Mouse (Mus musculus): ENCODE results near the gene 4921504E06Rik.

The 4921504E06Rik gene

DNA sequence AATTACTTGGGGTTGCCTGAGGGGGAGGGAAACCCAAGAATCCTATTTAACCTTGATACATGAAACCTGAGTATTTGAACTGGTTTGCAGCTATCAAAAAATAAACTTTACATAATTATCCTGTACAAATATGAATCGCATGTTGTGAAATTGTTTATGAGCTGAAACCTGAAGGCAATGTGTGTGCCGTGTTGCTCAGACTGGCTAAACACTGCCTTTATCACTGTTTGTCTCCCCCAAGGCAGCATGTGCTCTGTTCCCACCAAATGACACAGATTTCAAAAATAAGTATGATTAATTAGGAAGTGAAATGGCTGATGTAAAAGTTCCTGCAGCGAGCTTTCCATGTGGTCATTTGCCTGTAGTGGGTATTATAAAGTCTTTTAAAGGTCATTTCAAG, 63.5 kb downstream of the 4921504E06Rik start:
- no peak for DNase-seq

DNA sequence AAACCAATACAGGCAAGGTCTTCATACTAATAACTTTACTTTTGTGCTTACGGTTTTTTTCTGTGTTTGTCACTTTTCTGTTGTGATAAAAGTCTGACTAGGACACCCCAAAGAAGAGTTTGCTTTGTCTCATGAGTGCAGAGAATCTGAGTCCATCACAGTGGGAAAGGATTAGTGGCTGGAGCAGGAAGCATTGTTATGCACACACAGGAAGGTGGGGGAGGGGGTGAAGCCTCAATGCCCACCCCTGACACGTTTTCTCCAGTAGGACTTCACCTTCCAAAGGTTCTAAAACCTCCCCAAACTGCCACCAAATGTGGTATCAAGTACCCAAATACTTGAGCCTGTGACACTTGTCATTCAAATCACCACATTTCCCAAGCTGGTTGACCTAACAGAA, 91.8 kb downstream of the 4921504E06Rik start:
- no peak for DNase-seq

- no peak for DNase-seq
Observed at GRCm38 (mm10) chr2:19458785-19459184, 94.9 kb downstream of the 4921504E06Rik start.

- DNase-seq = no peak
Observed at GRCm38 (mm10) chr2:19455857-19456482, 97.7 kb downstream of the 4921504E06Rik start.

DNA sequence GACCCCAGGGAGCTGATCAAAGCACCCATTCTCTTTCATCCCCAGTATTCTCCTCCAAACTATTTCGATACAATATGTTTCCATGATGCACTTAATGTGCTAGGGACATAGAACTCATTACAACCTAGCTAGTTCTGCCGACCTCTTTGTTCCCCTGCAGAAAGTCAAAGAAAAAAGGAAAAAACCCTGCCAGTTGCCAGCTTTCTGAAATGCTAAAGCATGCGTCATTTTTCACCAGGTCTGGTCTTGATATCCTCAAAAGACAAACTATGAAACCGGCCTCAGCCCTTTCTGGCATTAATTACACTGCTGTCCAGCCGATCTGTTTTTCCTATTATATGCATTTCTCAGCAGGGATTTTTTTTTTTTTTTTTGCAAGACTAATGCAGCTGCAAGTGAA, 98.5 kb downstream of the 4921504E06Rik start:
- no peak for DNase-seq

- no peak for DNase-seq
Observed at GRCm38 (mm10) chr2:19452531-19453055, 101.1 kb downstream of the 4921504E06Rik start.

- no peak for DNase-seq
Observed at GRCm38 (mm10) chr2:19449308-19449707, 104.4 kb downstream of the 4921504E06Rik start.

GRCm38 (mm10) chr2:19448042-19448700, 105.5 kb downstream of the 4921504E06Rik start:
- no peak for DNase-seq

- DNase-seq = no peak
Observed at GRCm38 (mm10) chr2:19446746-19447145, 107.0 kb downstream of the 4921504E06Rik start.

DNA sequence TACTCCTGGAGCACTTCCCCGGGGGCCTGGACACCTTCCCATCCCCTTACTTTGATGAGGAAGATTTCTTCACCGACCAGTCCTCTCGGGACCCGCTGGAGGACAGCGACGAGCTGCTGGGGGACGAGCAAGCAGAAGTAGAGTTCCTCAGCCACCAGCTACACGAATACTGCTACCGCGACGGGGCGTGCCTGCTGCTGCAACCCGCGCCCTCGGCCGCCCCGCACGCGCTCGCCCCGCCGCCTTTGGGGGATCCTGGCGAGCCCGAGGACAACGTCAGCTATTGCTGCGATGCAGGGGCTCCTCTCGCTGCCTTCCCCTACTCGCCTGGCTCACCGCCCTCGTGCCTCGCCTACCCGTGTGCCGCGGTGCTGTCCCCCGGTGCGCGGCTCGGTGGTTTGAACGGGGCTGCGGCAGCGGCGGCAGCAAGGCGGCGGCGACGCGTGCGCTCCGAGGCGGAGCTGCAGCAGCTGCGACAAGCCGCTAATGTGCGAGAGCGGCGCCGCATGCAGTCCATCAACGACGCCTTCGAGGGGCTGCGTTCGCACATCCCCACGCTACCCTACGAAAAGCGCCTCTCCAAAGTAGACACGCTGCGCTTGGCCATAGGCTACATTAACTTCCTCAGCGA, 107.7 kb downstream of the 4921504E06Rik start:
- no peak for DNase-seq

GRCm38 (mm10) chr2:19444931-19445831, 108.5 kb downstream of the 4921504E06Rik start, which contains the start of gene Ptf1a:
Gene Ptf1a (plus strand): TSS chr2:19445663.
- DNase-seq = no peak

- DNase-seq = no peak
Observed at GRCm38 (mm10) chr2:19444346-19444745, 109.4 kb downstream of the 4921504E06Rik start.

- no peak for DNase-seq
Observed at GRCm38 (mm10) chr2:19431614-19432323, 121.9 kb downstream of the 4921504E06Rik start.

DNA sequence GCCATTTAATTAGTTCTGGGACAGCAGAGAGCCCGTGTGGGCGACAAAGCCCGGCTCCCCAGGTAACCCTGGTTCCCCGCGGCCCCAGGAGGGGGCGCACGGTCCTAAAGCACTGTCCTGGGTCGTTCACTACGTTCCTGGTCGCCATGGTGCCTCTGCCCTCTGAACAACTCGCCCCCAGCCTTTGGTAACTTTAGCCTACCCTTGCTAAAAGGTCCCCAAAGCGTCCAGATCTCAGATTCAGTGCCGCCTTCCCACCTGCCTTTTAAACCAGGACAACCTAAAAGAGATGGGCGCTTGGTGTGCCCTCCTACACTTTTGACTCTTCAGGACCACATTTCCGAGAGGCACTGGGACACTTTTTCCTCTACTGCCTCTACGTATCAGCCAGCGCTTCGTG, 122.5 kb downstream of the 4921504E06Rik start:
- DNase-seq = no peak

GRCm38 (mm10) chr2:19430746-19431145, 123.0 kb downstream of the 4921504E06Rik start:
- no peak for DNase-seq

DNA sequence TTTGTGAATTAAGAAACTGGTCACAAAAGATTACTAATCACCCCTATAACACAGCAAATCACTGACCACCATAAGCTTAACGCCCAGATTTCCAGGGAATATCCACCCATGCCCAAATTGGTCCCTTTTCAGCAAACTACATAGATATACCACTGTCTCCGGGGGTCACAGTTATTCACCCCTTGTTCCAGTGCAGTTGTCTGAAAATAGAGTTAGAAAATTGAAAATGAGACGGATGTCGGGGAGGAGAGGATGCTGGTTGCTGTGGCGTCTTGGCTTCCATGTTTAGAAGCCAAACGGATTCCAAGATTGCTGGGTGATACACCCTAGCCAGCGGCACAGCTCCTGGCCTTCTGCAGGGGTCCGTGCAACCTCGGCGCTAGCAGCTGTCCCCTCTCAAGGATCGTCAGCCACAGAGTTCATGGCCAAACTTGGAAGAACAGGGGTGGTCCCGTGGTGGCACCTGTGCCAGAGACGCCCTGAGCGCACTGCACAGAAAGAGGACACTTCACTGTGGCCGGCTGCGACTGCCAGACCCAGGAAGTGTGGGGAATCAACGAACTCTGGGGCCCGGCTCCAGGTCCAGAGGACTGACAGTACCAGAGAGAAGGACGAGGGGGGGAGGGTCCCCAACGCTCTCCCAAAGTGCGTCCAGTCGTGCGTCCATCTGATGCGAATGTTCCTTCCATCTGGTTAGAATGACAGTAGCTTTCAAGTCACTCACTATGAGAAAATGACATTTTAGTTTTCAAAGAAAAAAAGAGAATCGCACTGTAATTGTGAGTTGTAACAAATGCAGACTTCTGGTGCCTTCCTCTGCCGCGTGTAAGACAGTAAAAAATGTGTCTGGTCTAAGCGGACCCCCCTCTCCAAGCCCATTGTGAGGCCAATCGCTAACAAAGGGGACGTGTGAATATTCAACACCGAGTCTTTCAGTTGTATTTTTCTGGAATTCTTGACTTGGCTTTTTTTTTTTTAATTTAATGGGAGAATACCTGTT, 123.7 kb downstream of the 4921504E06Rik start:
- no peak for DNase-seq

GRCm38 (mm10) chr2:19429031-19429430, 124.7 kb downstream of the 4921504E06Rik start:
- no peak for DNase-seq

- DNase-seq = no peak
Observed at GRCm38 (mm10) chr2:19423086-19423485, 130.6 kb downstream of the 4921504E06Rik start.

- no peak for DNase-seq
Observed at GRCm38 (mm10) chr2:19422226-19422625, 131.5 kb downstream of the 4921504E06Rik start.

- no peak for DNase-seq
Observed at GRCm38 (mm10) chr2:19419686-19420345, 133.9 kb downstream of the 4921504E06Rik start.

All from right cerebral cortex, postnatal 4 days (tissue).